Mouse (Mus musculus) cerebellum, postnatal 25 days (tissue): ENCODE measurements at regions not wholly inside any gene's neighbourhood (a gene's known extent, or its start where the extent isn't known, plus 50 kb on each side); places are given as distances from the start of the nearest gene placed in this dataset.

Experiments
- DNase-seq, 2 experiments: peaks; one replicate each; pipeline ENCODE4 v3.0.0; 2021; ENCODE audit warnings: mixed read lengths in 2 of 2

GRCm38 (mm10) chr8:115896066-115896465 is 188.5 kb upstream of the Maf start:
- no peak for DNase-seq

GRCm38 (mm10) chr8:115888278-115888677 is 180.7 kb upstream of the Maf start:
- no peak for DNase-seq

- DNase-seq = peak; percentile 14 to 19
Observed at GRCm38 (mm10) chr8:115885121-115885743, 177.6 kb upstream of the Maf start.

GRCm38 (mm10) chr8:115883808-115884207 is 176.2 kb upstream of the Maf start:
- DNase-seq = no peak

GRCm38 (mm10) chr8:115881881-115882280 is 174.3 kb upstream of the Maf start:
- DNase-seq = peak; percentile 21 to 50

GRCm38 (mm10) chr8:115874789-115875188 is 167.2 kb upstream of the Maf start:
- DNase-seq = peak in 1 of 2 experiments; percentile 27

GRCm38 (mm10) chr8:115871381-115871780 is 163.8 kb upstream of the Maf start:
- peak in 1 of 2 experiments; percentile 34 for DNase-seq

GRCm38 (mm10) chr8:115861381-115861780 is 153.8 kb upstream of the Maf start:
- DNase-seq = no peak

- no peak for DNase-seq
Observed at GRCm38 (mm10) chr8:115859406-115859805, 151.8 kb upstream of the Maf start.

GRCm38 (mm10) chr8:115856816-115857215 is 149.2 kb upstream of the Maf start:
- no peak for DNase-seq

GRCm38 (mm10) chr8:115855934-115856629 is 148.5 kb upstream of the Maf start:
- no peak for DNase-seq

GRCm38 (mm10) chr8:115854209-115854900 is 146.8 kb upstream of the Maf start:
- DNase-seq = no peak

- no peak for DNase-seq
Observed at GRCm38 (mm10) chr8:115850552-115850951, 143.0 kb upstream of the Maf start.

GRCm38 (mm10) chr8:115833391-115833790 is 125.8 kb upstream of the Maf start:
- no peak for DNase-seq

GRCm38 (mm10) chr8:115831675-115832074 is 124.1 kb upstream of the Maf start:
- no peak for DNase-seq

- no peak for DNase-seq
Observed at GRCm38 (mm10) chr8:115830012-115830662, 122.5 kb upstream of the Maf start.

- DNase-seq = no peak
Observed at GRCm38 (mm10) chr8:115826516-115826915, 118.9 kb upstream of the Maf start.

GRCm38 (mm10) chr8:115825899-115826502 is 118.4 kb upstream of the Maf start:
- DNase-seq = no peak

- no peak for DNase-seq
Observed at GRCm38 (mm10) chr8:115824478-115824785, 116.8 kb upstream of the Maf start.

- no peak for DNase-seq
Observed at GRCm38 (mm10) chr8:115823673-115824477, 116.3 kb upstream of the Maf start.

GRCm38 (mm10) chr8:115813426-115813825 is 105.8 kb upstream of the Maf start:
- no peak for DNase-seq

- DNase-seq = no peak
Observed at GRCm38 (mm10) chr8:115806579-115806978, 99.0 kb upstream of the Maf start.
